Mouse (Mus musculus) limb, embryonic 14.5 days (tissue): ENCODE measurements around the gene Dock9. TPM values are rescaled to one million over a fixed set of nuclear protein-coding genes. Genes with fewer than 3 reads are reported as not detected.

ENCODE experiments used
- ATAC-seq: fragments of 200-750 bp; cut with Nextera tagmentation; 2 replicates; pipeline ENCODE4 v1.8.0; 2017; ENCODE audit warnings: low read depth, moderate number of reproducible peaks, moderate TSS enrichment; ENCODE audit not compliant: low FRiP score
- DNase-seq: peaks from one replicate; pipeline ENCODE4 v3.0.0-alpha.2; 2015; ENCODE audit warnings: low spot score
- H3K27ac ChIP-seq: fragments of 300-500 bp; sonication (generic); replicated peaks from 2 replicates; pipeline ENCODE4 v1.5.1; 2014; ENCODE audit warnings: low read depth, mild to moderate bottlenecking, low read length, moderate library complexity, mixed read lengths
- H3K27me3 ChIP-seq: fragments of 300-500 bp; sonication (generic); 2 replicates; pipeline ENCODE4 v1.6.1; 2014; ENCODE audit warnings: low read length, mixed read lengths; ENCODE audit not compliant: control insufficient read depth, insufficient read depth
- H3K36me3 ChIP-seq: fragments of 300-500 bp; sonication (generic); 2 replicates; pipeline ENCODE4 v1.6.1; 2014; ENCODE audit warnings: mild to moderate bottlenecking, low read length, moderate library complexity, mixed read lengths; ENCODE audit not compliant: control insufficient read depth, insufficient read depth
- H3K4me1 ChIP-seq: fragments of 300-500 bp; sonication (generic); 2 replicates; pipeline ENCODE4 v1.6.1; 2014; ENCODE audit warnings: antibody characterized with exemption, low read length, mixed read lengths; ENCODE audit not compliant: control insufficient read depth, insufficient read depth
- H3K4me2 ChIP-seq: fragments of 300-500 bp; sonication (generic); replicated peaks from 2 replicates; pipeline ENCODE4 v1.6.1; 2014; ENCODE audit warnings: low read depth, mild to moderate bottlenecking, low read length, moderate library complexity; ENCODE audit not compliant: severe bottlenecking
- H3K4me3 ChIP-seq: fragments of 300-500 bp; sonication (generic); replicated peaks from 2 replicates; pipeline ENCODE4 v1.5.1; 2014; ENCODE audit warnings: low read length
- H3K9ac ChIP-seq: fragments of 300-500 bp; sonication (generic); 2 replicates; pipeline ENCODE4 v1.6.1; 2014; ENCODE audit warnings: mild to moderate bottlenecking, low read depth, low read length, moderate library complexity; ENCODE audit not compliant: severe bottlenecking
- H3K9me3 ChIP-seq: fragments of 300-500 bp; sonication (generic); 2 replicates; pipeline ENCODE4 v1.6.1; 2016; ENCODE audit warnings: low read length; ENCODE audit not compliant: control insufficient read depth
- POLR2A ChIP-seq: fragments of 200-500 bp; IDR thresholded peaks from 2 replicates; pipeline ENCODE4 v1.8.0; 2012; ENCODE audit warnings: inconsistent platforms, mild to moderate bottlenecking, moderate library complexity, borderline replicate concordance; ENCODE audit not compliant: insufficient read depth, insufficient read length; ENCODE audit errors: extremely low read depth
- WGBS: fragments of 180-500 bp; shearing (Covaris S2); extraction: QIAGEN DNeasy Blood & Tissue Kit; methylation state at CpG from one replicate; pipeline ENCODE4 v1.1.7; 2014; 5-methylcytosine and 5-hydroxymethylcytosine counted together
- polyA plus RNA-seq, 2 experiments: library from polyadenylated mRNA; depleted of rRNA in 1 of 2; stranded (reverse) in 1 of 2; unstranded in 1 of 2; fragments of >200 nt; fragmentation: Nextera tagmentation in 1 of 2; extraction: Ambion mirVana in 1 of 2; gene quantifications; 2 replicates each; pipeline versions ENCODE4 v1.2.1 to v1.2.3; 2012 to 2014

Gene Dock9
- polyA plus RNA-seq, 2 experiments = 13.8 to 19.7 TPM

DNA sequence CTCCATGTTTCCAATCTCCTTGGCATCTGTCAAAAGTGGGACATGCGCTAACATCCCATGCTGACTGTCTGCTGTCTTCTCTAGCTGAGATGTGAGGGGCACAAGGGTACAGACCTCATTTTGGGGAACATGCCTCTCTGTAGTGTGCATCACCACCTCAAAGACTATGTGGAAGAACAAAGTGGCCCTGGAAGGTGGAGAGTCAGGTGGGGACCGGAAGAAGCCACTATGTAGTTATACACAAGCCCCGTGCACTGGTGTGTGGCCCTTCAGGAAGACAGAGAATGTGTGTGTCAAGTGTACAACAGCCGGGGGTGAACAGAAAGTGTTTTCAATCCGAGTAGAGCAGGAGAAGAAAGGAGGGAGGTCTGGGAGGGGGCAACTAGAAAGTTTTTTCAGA lies 245.1 kb downstream of the Dock9 start:
- Histone ChIP-seq H3K9ac (no peak overlapping the region), H3K36me3 (0 out of 2 replicates have a peak, but pooled peaks cover 2% of the 10 kb centered on the region), H3K4me3 (no peak overlapping the region), H3K4me1 (peaks cover 7% of the 10 kb centered on the region), H3K9me3 (no peaks in the 10 kb centered on the region), H3K4me2 (no peak overlapping the region), H3K27ac (no peak overlapping the region), H3K27me3 (0 out of 2 replicates have a peak, but pooled peaks cover 5% of the 10 kb centered on the region)
- no peak for ATAC-seq
- WGBS = 80% methylated on average over 5 of the region's 5 CpGs
- no peak for TF ChIP-seq POLR2A
- no peak for DNase-seq

DNA sequence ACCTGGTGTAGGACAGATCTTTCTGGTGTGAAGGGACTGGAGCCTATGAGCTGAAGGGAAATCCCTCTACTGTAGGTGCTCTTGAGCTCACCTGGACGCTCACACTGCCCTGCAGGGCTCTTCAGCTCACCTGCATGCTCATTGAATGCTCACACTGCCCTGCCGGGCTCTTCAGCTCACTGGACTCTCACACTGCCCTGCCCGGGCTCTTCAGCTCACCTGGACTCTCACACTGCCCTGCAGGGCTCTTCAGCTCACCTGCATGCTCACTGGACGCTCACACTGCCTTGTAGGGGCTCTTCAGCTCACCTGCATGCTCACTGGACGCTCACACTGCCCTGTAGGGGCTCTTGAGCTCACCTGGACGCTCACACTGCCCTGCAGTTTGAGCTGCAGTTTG lies 247.8 kb downstream of the Dock9 start:
- WGBS = 82% methylated on average over 6 of the region's 6 CpGs
- H3K4me2 ChIP-seq = no peak overlapping the region
- no peak for ATAC-seq

DNA sequence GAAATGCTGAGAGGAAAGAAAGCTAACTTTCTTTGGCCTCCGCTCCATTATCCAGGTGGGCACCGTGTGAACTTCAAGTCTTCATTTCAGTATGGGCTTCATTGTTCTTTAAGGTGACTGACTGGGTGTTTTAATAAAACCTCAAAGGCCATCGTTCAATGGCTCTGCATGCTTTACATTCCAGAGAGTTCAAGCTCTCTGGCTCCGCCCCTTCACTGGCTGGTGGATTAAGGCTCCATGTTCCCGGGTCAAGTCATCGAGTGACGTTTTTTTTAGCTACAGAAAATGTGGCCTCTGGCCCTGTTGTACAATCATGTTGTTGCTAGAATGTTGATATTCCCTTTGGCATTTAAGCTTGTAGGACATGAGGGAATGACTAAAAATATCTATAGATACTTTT lies 249.9 kb downstream of the Dock9 start:
- no peak for TF ChIP-seq POLR2A
- Histone ChIP-seq H3K27me3 (no peaks in the 10 kb centered on the region), H3K36me3 (no peaks in the 10 kb centered on the region), H3K9ac (no peak overlapping the region), H3K4me1 (no peaks in the 10 kb centered on the region), H3K9me3 (no peaks in the 10 kb centered on the region), H3K4me2 (no peak overlapping the region), H3K27ac (no peak overlapping the region), H3K4me3 (no peak overlapping the region)
- DNase-seq (no peak), ATAC-seq (no peak)
- WGBS = 45% methylated on average over 7 of the region's 7 CpGs

More for the DNA sequence above, 247.8 kb downstream of the Dock9 start:
- H3K27ac ChIP-seq = no peak overlapping the region
- no peaks in the 10 kb centered on the region for H3K27me3 ChIP-seq
- no peak overlapping the region for H3K4me3 ChIP-seq
- no peak overlapping the region for H3K9ac ChIP-seq
- H3K4me1 ChIP-seq = no peaks in the 10 kb centered on the region
- TF ChIP-seq POLR2A = no peak
- no peaks in the 10 kb centered on the region for H3K9me3 ChIP-seq
- 0 out of 2 replicates have a peak, but pooled peaks cover 2% of the 10 kb centered on the region for H3K36me3 ChIP-seq
- DNase-seq = no peak

DNA sequence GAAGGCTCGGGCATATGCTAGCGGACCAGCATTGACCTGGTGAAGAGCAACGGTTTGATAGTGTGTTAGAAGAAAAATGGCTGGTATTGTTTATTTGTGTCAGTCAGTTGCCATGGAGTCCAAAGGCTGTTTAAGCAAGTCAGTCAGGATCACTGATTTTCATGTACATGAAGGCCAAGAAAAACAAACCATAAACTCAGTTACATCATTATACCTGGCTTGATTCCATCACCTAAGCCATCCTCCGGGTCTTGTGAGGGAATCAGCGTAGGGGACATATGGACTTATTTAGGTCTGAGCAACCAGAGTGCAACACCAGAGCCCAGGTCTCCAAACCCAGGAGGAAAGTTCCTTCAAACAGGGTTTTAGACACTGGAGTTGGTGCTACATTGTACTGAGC lies 251.0 kb downstream of the Dock9 start:
- Histone ChIP-seq H3K4me1 (no peaks in the 10 kb centered on the region), H3K9me3 (no peaks in the 10 kb centered on the region), H3K4me3 (no peak overlapping the region), H3K27ac (peak overlapping the region; percentile 58; the same call in 1 of the 2 replicates), H3K9ac (no peak overlapping the region), H3K36me3 (no peaks in the 10 kb centered on the region), H3K4me2 (no peak overlapping the region), H3K27me3 (no peaks in the 10 kb centered on the region)
- 78% methylated on average over 5 of the region's 5 CpGs for WGBS
- ATAC-seq = peak; percentile 79; the same call in 1 of the 2 replicates
- DNase-seq = peak; percentile 80
- no peak for TF ChIP-seq POLR2A

DNA sequence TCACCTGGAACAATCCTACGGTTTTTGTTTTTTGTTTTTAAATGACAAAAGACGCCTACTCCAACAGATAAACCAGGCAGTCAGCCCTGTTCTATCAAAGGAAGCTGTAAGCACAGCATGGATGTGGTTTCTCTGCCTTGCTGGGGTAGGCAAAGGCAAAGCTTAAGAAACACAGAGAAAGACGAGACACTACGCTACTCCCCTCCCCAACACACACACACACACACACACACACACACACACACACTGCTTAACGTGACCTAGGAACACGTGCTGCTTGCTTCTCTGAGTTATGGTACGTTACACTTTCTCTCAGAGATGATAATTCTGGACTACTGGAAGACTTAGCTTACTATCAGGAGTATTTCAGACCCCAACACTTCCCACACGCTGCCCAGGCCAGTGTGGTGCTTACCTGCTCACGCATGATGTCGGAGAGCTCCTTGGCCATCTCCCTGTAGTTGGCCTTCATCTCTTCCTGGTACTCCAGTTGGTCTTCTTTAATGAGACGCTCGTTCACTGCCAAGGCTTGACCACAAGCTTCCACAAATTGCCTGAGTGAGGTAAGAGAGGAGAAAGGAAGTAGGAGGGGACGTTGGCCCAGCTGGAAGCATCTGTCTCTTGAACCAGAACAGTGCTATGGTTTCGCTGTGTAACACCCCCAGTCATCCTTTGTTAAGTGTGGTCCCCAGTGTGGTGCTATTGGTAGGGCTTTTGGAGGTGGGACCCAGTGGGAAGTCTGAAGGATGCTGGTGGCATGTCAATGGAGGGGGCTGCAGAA lies 251.9 kb downstream of the Dock9 start:
- H3K27ac ChIP-seq = no peak overlapping the region
- H3K36me3 ChIP-seq = no peaks in the 10 kb centered on the region
- H3K4me2 ChIP-seq = no peak overlapping the region
- H3K27me3 ChIP-seq = no peaks in the 10 kb centered on the region
- no peak for TF ChIP-seq POLR2A
- no peak overlapping the region for H3K4me3 ChIP-seq
- 85% methylated on average over 14 of the region's 14 CpGs for WGBS
- DNase-seq = no peak
- H3K9me3 ChIP-seq = no peaks in the 10 kb centered on the region
- H3K9ac ChIP-seq = no peak overlapping the region
- H3K4me1 ChIP-seq = no peaks in the 10 kb centered on the region
- ATAC-seq = no peak
